Mouse (Mus musculus): ENCODE results near the gene Haao. TPM values are rescaled to one million over a fixed set of nuclear protein-coding genes. Genes with fewer than 3 reads are reported as not detected.

Haao gene
- polyA plus RNA-seq, 1 experiment from 2014 or later, result 0.20 TPM

GRCm38 (mm10) chr17:83808476-83809098 lies 39.2 kb downstream of the Haao start:
- Histone ChIP-seq H3K9me3 (no peaks in the 10 kb centered on the region), H3K4me2 (replicated peaks) (no peak overlapping the region), H3K36me3 (peaks cover 33% of the 10 kb centered on the region), H3K4me3 (no peak overlapping the region), H3K27me3 (no peaks in the 10 kb centered on the region), H3K9ac (no peak overlapping the region), H3K4me1 (no peaks in the 10 kb centered on the region), H3K27ac (no peak overlapping the region)
- ATAC-seq (ENCODE audit: insufficient number of reproducible peaks, insufficient read depth, low FRiP score, low TSS enrichment), result no peak
- 87% methylated on average over 12 of the region's 12 CpGs for WGBS

GRCm38 (mm10) chr17:83807778-83808398 lies 39.9 kb downstream of the Haao start:
- Histone ChIP-seq H3K27me3 (no peaks in the 10 kb centered on the region), H3K4me2 (replicated peaks) (no peak overlapping the region), H3K27ac (no peak overlapping the region), H3K9ac (no peak overlapping the region), H3K4me1 (no peaks in the 10 kb centered on the region), H3K9me3 (no peaks in the 10 kb centered on the region), H3K4me3 (no peak overlapping the region), H3K36me3 (peaks cover 33% of the 10 kb centered on the region)
- 75% methylated on average over 11 of the region's 11 CpGs for WGBS
- ATAC-seq (ENCODE audit: insufficient number of reproducible peaks, insufficient read depth, low FRiP score, low TSS enrichment), result no peak

- no peaks in the 10 kb centered on the region for H3K27me3 ChIP-seq
- no peak overlapping the region for H3K27ac ChIP-seq
- peaks cover 33% of the 10 kb centered on the region for H3K36me3 ChIP-seq
- H3K4me2 ChIP-seq (replicated peaks), result no peak overlapping the region
- no peak overlapping the region for H3K9ac ChIP-seq
- no peak overlapping the region for H3K4me3 ChIP-seq
- 74% methylated on average over 7 of the region's 7 CpGs for WGBS
- H3K4me1 ChIP-seq, result no peaks in the 10 kb centered on the region
- H3K9me3 ChIP-seq, result no peaks in the 10 kb centered on the region
- no peak for ATAC-seq (ENCODE audit: insufficient number of reproducible peaks, insufficient read depth, low FRiP score, low TSS enrichment)
Measured at GRCm38 (mm10) chr17:83807345-83807744, 40.4 kb downstream of the Haao start.

- H3K9me3 ChIP-seq, result no peaks in the 10 kb centered on the region
Measured at GRCm38 (mm10) chr17:83805078-83805477, 42.7 kb downstream of the Haao start.

GRCm38 (mm10) chr17:83803987-83804386 lies 43.8 kb downstream of the Haao start:
- Histone ChIP-seq H3K27ac (no peak overlapping the region), H3K4me2 (replicated peaks) (no peak overlapping the region), H3K4me3 (no peak overlapping the region), H3K9ac (no peak overlapping the region), H3K4me1 (no peaks in the 10 kb centered on the region), H3K36me3 (peaks cover 24% of the 10 kb centered on the region), H3K9me3 (no peaks in the 10 kb centered on the region), H3K27me3 (no peaks in the 10 kb centered on the region)
- 71% methylated on average over 9 of the region's 9 CpGs for WGBS
- 0 out of 2 replicates have a peak, but pooled peaks have one; percentile 32 for ATAC-seq (ENCODE audit: insufficient number of reproducible peaks, insufficient read depth, low FRiP score, low TSS enrichment)

More at GRCm38 (mm10) chr17:83805078-83805477, 42.7 kb downstream of the Haao start:
- H3K27me3 ChIP-seq, result no peaks in the 10 kb centered on the region
- no peak overlapping the region for H3K4me2 ChIP-seq (replicated peaks)
- H3K4me1 ChIP-seq, result no peaks in the 10 kb centered on the region
- ATAC-seq (ENCODE audit: insufficient number of reproducible peaks, insufficient read depth, low FRiP score, low TSS enrichment), result no peak
- 92% methylated on average over 9 of the region's 9 CpGs for WGBS
- no peak overlapping the region for H3K9ac ChIP-seq
- peaks cover 24% of the 10 kb centered on the region for H3K36me3 ChIP-seq
- no peak overlapping the region for H3K4me3 ChIP-seq
- no peak overlapping the region for H3K27ac ChIP-seq

- Histone ChIP-seq H3K27me3 (no peaks in the 10 kb centered on the region), H3K9ac (no peak overlapping the region), H3K36me3 (peaks cover 7% of the 10 kb centered on the region; the same call in 1 of the 2 replicates), H3K4me3 (no peak overlapping the region), H3K4me1 (no peaks in the 10 kb centered on the region), H3K27ac (no peak overlapping the region), H3K9me3 (no peaks in the 10 kb centered on the region), H3K4me2 (replicated peaks) (no peak overlapping the region)
- ATAC-seq (ENCODE audit: insufficient number of reproducible peaks, insufficient read depth, low FRiP score, low TSS enrichment), result no peak
- WGBS, result 92% methylated on average over 11 of the region's 11 CpGs
Measured at GRCm38 (mm10) chr17:83799506-83800050, 48.2 kb downstream of the Haao start.

- H3K27ac ChIP-seq, result no peak overlapping the region
- 0 out of 2 replicates have a peak, but pooled peaks cover 3% of the 10 kb centered on the region for H3K36me3 ChIP-seq
- no peak for ATAC-seq (ENCODE audit: insufficient number of reproducible peaks, insufficient read depth, low FRiP score, low TSS enrichment)
- no peaks in the 10 kb centered on the region for H3K27me3 ChIP-seq
- H3K4me1 ChIP-seq, result no peaks in the 10 kb centered on the region
- no peak overlapping the region for H3K4me3 ChIP-seq
- WGBS, result 94% methylated on average over 17 of the region's 17 CpGs
- H3K9ac ChIP-seq, result no peak overlapping the region
- H3K4me2 ChIP-seq (replicated peaks), result no peak overlapping the region
- H3K9me3 ChIP-seq, result no peaks in the 10 kb centered on the region
Measured at GRCm38 (mm10) chr17:83795121-83795520, 52.6 kb downstream of the Haao start.

GRCm38 (mm10) chr17:83792388-83792787 lies 55.4 kb downstream of the Haao start:
- 77% methylated on average over 23 of the region's 23 CpGs for WGBS
- no peaks in the 10 kb centered on the region for H3K9me3 ChIP-seq
- H3K9ac ChIP-seq, result no peak overlapping the region
- H3K36me3 ChIP-seq, result peaks cover 17% of the 10 kb centered on the region; the same call in 1 of the 2 replicates
- H3K4me1 ChIP-seq, result no peaks in the 10 kb centered on the region
- no peak overlapping the region for H3K27ac ChIP-seq
- H3K27me3 ChIP-seq, result no peaks in the 10 kb centered on the region
- no peak for ATAC-seq (ENCODE audit: insufficient number of reproducible peaks, insufficient read depth, low FRiP score, low TSS enrichment)
- no peak overlapping the region for H3K4me2 ChIP-seq (replicated peaks)
- no peak overlapping the region for H3K4me3 ChIP-seq

GRCm38 (mm10) chr17:83790158-83790557 lies 57.6 kb downstream of the Haao start:
- H3K36me3 ChIP-seq, result peaks cover 22% of the 10 kb centered on the region; the same call in 1 of the 2 replicates
- 83% methylated on average over 5 of the region's 5 CpGs for WGBS
- no peak for ATAC-seq (ENCODE audit: insufficient number of reproducible peaks, insufficient read depth, low FRiP score, low TSS enrichment)

GRCm38 (mm10) chr17:83786418-83786817 lies 61.3 kb downstream of the Haao start:
- no peak for ATAC-seq (ENCODE audit: insufficient number of reproducible peaks, insufficient read depth, low FRiP score, low TSS enrichment)
- no peaks in the 10 kb centered on the region for H3K27me3 ChIP-seq
- H3K4me3 ChIP-seq, result no peak overlapping the region
- H3K4me2 ChIP-seq (replicated peaks), result no peak overlapping the region
- no peak overlapping the region for H3K9ac ChIP-seq
- no peak overlapping the region for H3K27ac ChIP-seq
- peaks cover 12% of the 10 kb centered on the region; the same call in 1 of the 2 replicates for H3K4me1 ChIP-seq
- no peaks in the 10 kb centered on the region for H3K9me3 ChIP-seq
- whole genome bisulfite sequencing, result 95% methylated on average over 6 of the region's 6 CpGs
- peaks cover 29% of the 10 kb centered on the region; the same call in 1 of the 2 replicates for H3K36me3 ChIP-seq

More at GRCm38 (mm10) chr17:83790158-83790557, 57.6 kb downstream of the Haao start:
- no peaks in the 10 kb centered on the region for H3K4me1 ChIP-seq
- no peaks in the 10 kb centered on the region for H3K9me3 ChIP-seq
- no peak overlapping the region for H3K9ac ChIP-seq
- H3K27ac ChIP-seq, result no peak overlapping the region
- H3K4me2 ChIP-seq (replicated peaks), result no peak overlapping the region
- H3K27me3 ChIP-seq, result no peaks in the 10 kb centered on the region
- H3K4me3 ChIP-seq, result no peak overlapping the region

GRCm38 (mm10) chr17:83782740-83783139 lies 65.0 kb downstream of the Haao start:
- H3K9ac ChIP-seq, result no peak overlapping the region
- 0 out of 2 replicates have a peak, but pooled peaks cover 15% of the 10 kb centered on the region for H3K36me3 ChIP-seq
- H3K4me1 ChIP-seq, result peaks cover 12% of the 10 kb centered on the region; the same call in 1 of the 2 replicates
- no peak overlapping the region; the same call in 1 of the 2 replicates for H3K27ac ChIP-seq
- H3K4me3 ChIP-seq, result no peak overlapping the region
- H3K9me3 ChIP-seq, result no peaks in the 10 kb centered on the region
- no peak overlapping the region for H3K4me2 ChIP-seq (replicated peaks)
- ATAC-seq (ENCODE audit: insufficient number of reproducible peaks, insufficient read depth, low FRiP score, low TSS enrichment), result no peak
- no peaks in the 10 kb centered on the region for H3K27me3 ChIP-seq
- WGBS, result 29% methylated on average over 5 of the region's 5 CpGs
